Mouse (Mus musculus) erythroblast, embryonic 14.5 days (primary cell): ENCODE data around the gene Psenen. TPM values are rescaled to one million over a fixed set of nuclear protein-coding genes. Genes with fewer than 3 reads are reported as not detected.

Experiments
- H3K27me3 ChIP-seq: 2 replicates; pipeline ENCODE4 v1.6.1; 2012; ENCODE audit warnings: inconsistent platforms; ENCODE audit not compliant: control insufficient read depth
- H3K36me3 ChIP-seq: 2 replicates; pipeline ENCODE4 v1.6.1; 2012; ENCODE audit warnings: mild to moderate bottlenecking, inconsistent platforms; ENCODE audit not compliant: control insufficient read depth
- H3K4me1 ChIP-seq: 2 replicates; pipeline ENCODE4 v1.6.1; 2012; ENCODE audit warnings: inconsistent platforms; ENCODE audit not compliant: control insufficient read depth
- H3K4me3 ChIP-seq: replicated peaks from 2 replicates; pipeline ENCODE3; 2012; ENCODE audit warnings: moderate library complexity, mild to moderate bottlenecking, inconsistent platforms
- H3K9me3 ChIP-seq: 2 replicates; pipeline ENCODE4 v1.6.1; 2012; ENCODE audit warnings: low read length, inconsistent platforms, mixed read lengths; ENCODE audit not compliant: control insufficient read depth
- GATA1 ChIP-seq: IDR thresholded peaks from 2 replicates; pipeline ENCODE4 v1.6.1; 2012; ENCODE audit warnings: low read length, inconsistent platforms, mixed read lengths
- TAL1 ChIP-seq: IDR thresholded peaks from 3 replicates; pipeline ENCODE4 v1.6.1; 2012; ENCODE audit warnings: low read length, inconsistent platforms, mixed read lengths
- polyA plus RNA-seq: library from polyadenylated mRNA; stranded (reverse); fragments of >175 nt; gene quantifications from 2 replicates; pipeline ENCODE4 v1.2.3, GENCODE M21; 2012

Psenen gene
- polyA plus RNA-seq, 1 experiment, result 8.9 TPM

DNA sequence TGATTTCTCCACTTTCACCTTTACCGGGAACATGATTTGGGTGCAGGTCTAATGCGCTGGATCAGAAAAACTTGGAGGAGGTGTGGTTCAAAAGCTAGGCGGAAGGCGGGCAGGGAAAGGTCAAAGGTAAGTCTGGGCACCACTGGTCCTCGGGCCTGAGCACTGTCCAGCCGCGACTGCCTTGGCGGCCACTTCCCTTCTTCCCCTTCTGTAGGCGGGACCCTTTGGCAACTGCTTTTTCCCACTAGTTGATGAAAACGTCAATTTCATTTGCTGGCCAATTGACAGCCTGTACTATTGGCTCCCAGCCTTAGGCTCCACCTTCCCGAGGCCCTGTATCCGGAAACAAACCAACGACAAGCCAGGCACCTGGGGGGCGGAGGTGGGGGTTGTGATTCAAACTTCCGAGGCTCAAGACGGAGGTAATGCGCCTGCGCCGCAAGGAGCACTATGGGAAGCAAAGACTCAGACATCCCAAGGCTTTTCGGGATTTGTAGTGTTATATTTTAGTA, 3.9 kb downstream of the Psenen start, which contains the start of gene Lin37:
Lin37 (minus strand) TSS at position 396 of the 512 bp plus-strand sequence.
- Histone ChIP-seq H3K4me3 (peak within 1 kb of the TSS; percentile 87), H3K36me3 (peaks cover 51% of the 10 kb centered on the region), H3K27me3 (no peaks in the 10 kb centered on the region), H3K4me1 (peaks cover 63% of the 10 kb centered on the region), H3K9me3 (no peaks in the 10 kb centered on the region)
- TF ChIP-seq GATA1 (no peak), TAL1 (no peak)

DNA sequence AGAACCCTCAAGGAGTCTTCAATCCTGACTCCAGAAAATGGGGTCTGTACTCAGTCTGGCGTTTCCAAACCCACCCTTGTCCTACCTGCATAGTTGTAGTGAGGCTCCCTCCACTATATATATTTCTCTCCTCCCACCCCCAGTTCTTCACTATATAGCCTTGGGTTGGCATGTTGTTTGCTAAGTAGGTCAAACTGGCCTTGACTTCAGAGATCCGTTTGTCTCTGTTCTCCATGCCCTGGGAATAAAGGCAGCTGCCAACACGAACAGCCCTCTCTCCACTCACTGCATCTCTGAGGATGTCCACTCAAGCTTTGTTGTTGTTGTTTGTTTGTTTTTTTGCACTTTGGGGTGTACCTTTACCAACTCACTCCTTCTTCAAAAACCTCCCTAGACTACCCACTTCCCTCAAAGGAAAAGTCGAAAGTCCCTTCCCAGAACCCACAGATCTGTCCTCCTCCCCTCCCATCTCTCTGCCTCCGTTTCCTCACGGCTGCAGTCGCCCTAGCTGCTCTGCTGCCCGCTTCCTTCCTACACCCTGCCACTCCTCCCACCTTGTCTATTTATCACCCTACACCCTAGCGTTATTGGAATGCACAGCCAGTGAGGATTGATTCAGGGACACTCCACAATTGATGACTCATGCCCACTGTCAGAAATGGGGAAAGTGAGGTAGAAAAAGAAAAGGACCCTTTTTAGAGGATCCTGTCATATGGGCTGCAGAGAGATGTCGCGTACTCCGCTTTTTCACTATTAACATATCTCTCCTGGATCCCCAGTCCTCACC, 4.6 kb downstream of the Psenen start:
- TF ChIP-seq TAL1 (no peak), GATA1 (no peak)
- Histone ChIP-seq H3K27me3 (no peaks in the 10 kb centered on the region), H3K4me1 (peaks cover 62% of the 10 kb centered on the region), H3K36me3 (peaks cover 54% of the 10 kb centered on the region), H3K9me3 (no peaks in the 10 kb centered on the region), H3K4me3 (peak overlapping the region; percentile 87)

DNA sequence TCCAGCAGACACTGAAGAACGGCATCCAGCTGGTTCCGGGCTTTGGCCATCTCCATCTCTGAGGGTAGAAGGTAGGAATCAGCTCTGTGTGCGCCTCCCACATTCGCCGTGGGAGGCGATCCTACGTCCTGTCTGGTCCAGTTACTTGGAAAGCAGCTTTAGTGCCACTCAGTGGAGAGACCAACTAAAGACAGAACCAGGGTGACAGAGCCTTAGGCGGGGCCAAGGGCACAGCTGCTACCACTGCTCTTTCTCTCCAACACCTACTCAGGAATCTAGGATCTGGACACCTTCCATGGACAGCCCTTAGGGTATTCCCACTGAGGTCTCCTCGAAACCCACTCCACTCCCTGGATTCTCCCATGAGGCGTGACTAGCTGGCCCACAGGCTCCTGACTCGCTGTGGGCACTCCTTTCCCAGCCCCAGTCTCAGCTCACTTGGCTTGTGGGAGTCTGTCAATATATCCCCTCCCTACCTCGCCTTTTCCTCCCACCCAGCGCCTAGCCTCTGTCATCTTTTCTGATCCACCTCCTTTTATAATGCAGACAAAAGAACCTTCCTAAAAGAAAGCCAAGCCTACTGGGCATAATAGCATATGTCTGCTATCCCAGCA, 5.4 kb downstream of the Psenen start:
- Histone ChIP-seq H3K4me3 (peak overlapping the region; percentile 87), H3K36me3 (peaks cover 56% of the 10 kb centered on the region), H3K9me3 (no peaks in the 10 kb centered on the region), H3K27me3 (no peaks in the 10 kb centered on the region), H3K4me1 (peaks cover 65% of the 10 kb centered on the region)
- TF ChIP-seq GATA1 (no peak), TAL1 (no peak)

DNA sequence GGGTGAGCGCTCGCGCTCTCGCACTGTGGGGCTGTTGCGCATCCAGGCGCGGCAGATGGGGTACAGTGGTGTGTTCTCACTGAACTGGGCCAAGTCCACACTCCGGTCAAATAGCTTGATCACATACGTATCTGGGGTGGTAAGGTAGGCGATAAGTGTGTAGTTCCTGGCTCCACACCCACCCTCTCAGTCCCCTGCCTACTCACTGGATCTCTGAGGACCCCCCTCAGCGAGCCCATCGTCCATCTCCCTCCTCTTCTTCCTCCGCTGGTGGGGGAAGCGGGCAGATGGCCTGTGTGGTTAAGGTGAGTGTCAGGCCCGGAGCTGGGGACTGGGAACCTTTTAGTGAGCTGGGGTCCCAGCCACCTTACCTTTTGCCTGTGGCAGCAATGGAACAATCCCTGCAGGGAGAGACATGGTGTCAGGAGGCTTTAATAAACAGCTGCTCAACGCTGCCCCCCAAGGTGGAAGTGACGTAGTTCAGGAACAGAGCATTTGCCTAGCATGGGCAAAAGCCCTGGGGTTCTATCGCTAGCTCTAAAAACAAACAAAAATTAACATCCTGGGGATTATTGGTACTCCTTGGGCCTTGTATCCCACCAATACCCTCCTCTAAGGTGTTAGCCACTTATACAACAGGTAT, 6.4 kb downstream of the Psenen start:
- Histone ChIP-seq H3K4me1 (peaks cover 66% of the 10 kb centered on the region), H3K9me3 (no peaks in the 10 kb centered on the region), H3K27me3 (no peaks in the 10 kb centered on the region), H3K4me3 (no peak overlapping the region), H3K36me3 (peaks cover 56% of the 10 kb centered on the region)
- no peak for TF ChIP-seq TAL1
- TF ChIP-seq GATA1, result no peak

DNA sequence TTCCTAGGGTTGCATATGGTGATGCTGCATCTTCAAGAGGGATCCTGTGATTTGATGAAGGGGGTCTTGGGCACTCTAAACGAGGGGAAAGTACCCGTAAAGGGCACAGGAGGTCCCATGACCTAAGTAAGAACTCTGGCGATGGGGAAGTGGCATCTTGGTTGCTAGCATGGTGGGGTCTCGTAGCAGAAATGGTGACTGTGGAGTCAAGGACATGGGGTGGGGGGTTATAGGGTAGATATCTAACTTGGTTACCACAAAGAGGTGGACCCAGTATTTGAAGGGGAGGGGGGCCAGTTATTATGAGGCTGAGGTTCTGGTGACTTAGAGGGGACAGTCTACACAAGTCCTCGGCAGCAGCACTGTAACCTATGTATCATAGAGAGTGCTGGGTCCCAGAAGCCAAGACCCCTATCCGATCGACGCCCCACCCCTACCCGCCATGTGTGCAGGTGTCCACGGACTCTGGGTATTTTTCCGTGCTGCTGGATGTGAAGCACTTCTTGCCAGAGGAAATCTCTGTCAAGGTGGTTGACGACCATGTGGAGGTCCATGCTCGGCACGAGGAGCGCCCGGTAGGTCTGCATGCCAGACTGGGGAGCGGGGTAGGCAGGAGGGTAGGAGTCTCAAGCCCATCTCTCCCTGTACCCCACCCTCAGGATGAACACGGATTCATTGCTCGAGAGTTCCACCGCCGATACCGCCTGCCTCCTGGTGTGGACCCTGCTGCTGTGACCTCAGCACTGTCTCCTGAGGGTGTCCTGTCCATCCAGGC, 9.4 kb downstream of the Psenen start:
- H3K27me3 ChIP-seq, result no peaks in the 10 kb centered on the region
- H3K4me3 ChIP-seq, result peak overlapping the region; percentile 93
- TF ChIP-seq GATA1, result no peak
- TF ChIP-seq TAL1, result no peak
- peaks cover 60% of the 10 kb centered on the region for H3K4me1 ChIP-seq
- H3K9me3 ChIP-seq, result no peaks in the 10 kb centered on the region
- H3K36me3 ChIP-seq, result peaks cover 51% of the 10 kb centered on the region

DNA sequence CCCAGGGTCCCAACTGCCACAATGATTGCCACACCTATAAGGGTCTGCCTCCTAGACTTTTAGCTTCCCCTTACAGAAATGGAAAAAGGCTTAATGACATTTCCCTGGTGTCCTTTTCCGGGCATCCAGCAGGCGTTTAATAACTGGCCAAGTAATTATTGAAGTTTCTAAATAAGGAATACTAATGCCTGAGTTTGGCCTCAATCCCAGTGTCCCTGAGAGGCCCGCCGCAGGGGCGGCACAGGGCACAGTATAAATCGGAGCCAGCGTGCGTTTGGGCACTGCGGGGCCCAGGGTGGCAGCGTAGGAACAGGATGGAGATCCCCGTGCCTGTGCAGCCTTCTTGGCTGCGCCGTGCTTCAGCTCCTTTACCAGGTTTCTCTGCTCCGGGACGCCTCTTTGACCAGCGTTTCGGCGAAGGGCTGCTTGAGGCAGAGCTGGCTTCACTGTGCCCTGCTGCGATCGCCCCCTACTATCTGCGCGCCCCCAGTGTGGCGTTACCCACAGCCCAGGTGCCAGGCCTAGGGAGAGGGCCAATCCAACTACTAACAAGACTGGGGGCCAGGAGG, 10.3 kb downstream of the Psenen start:
- H3K27me3 ChIP-seq, result no peaks in the 10 kb centered on the region
- H3K36me3 ChIP-seq, result peaks cover 59% of the 10 kb centered on the region
- TF ChIP-seq GATA1 (no peak), TAL1 (no peak)
- no peaks in the 10 kb centered on the region for H3K9me3 ChIP-seq
- H3K4me3 ChIP-seq, result peak overlapping the region; percentile 93
- H3K4me1 ChIP-seq, result peaks cover 51% of the 10 kb centered on the region

DNA sequence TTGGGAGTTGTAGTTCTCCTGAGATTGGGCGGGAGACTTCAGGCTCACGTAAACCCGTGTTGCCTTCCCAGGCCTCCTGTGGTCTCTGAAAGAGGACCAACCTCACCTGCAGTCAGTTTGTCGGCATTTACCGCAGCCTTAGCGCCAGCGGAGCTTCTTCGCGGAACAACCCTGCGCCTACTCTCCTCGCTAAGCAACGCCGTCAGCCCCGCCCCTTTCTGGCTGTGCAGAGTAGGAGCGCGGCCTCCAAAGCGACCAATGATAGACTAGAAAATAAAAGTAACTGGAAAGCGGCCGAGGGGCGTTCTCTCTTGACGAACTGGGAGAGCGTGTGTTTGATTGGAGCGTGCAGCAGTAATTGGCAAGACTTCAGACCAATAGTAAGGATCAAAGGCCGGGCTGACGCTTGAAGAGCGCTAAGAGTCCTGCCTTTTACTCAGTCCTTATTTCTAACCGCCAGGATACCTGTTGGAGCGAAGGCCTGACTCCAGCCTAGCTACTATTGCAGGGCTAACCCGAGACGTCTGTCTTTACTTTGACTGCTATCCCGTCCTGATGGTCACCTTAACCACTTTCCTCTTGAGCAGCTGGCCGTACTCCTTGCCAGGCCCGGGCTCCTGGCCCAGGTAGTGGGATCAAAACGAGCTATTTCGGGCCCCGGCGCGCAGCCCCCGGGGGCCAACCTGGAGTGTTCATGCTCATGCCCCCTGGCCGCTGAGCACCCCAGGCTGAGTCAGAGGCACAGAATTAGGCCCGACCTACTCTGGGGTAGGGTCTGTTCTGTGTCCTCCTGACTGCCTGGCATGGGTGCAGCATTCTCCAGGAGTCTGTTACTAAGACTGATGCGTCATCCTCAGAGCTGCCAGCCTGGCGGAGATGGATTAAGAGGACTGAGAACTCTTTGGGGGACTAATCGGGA, 11.1 kb downstream of the Psenen start, which contains the start of the genes Hspb6 and Proser3:
Hspb6 (plus strand) TSS at position 77 of the 919 bp plus-strand sequence.
Proser3 (minus strand) TSS at position 198 of the 919 bp plus-strand sequence.
- no peaks in the 10 kb centered on the region for H3K9me3 ChIP-seq
- peak within 1 kb of the TSS; percentile 93 for H3K4me3 ChIP-seq
- peaks cover 56% of the 10 kb centered on the region for H3K36me3 ChIP-seq
- no peaks in the 10 kb centered on the region for H3K27me3 ChIP-seq
- peaks cover 43% of the 10 kb centered on the region for H3K4me1 ChIP-seq
- TF ChIP-seq TAL1 (no peak), GATA1 (no peak)
